Mouse (Mus musculus) forebrain, embryonic 14.5 days (tissue): ENCODE results near the gene Naf1. TPM values are rescaled to one million over a fixed set of nuclear protein-coding genes. Genes with fewer than 3 reads are reported as not detected.

Experiments used
- ATAC-seq: fragments of 200-750 bp; cut with Nextera tagmentation; 2 replicates; pipeline ENCODE4 v1.8.0; 2017; ENCODE audit warnings: mild to moderate bottlenecking, moderate library complexity
- DNase-seq: peaks from one replicate; pipeline ENCODE4 v3.0.0-alpha.2; 2015; ENCODE audit warnings: low spot score
- H3K27ac ChIP-seq: fragments of 300-500 bp; sonication (generic); 2 replicates; pipeline ENCODE4 v1.5.1; 2014; ENCODE audit warnings: low read depth, mild to moderate bottlenecking, control low read depth, low read length, moderate library complexity
- H3K27me3 ChIP-seq: fragments of 300-500 bp; sonication (generic); replicated peaks from 2 replicates; pipeline ENCODE4 v1.6.1; 2014; ENCODE audit warnings: low read length, control low read depth, mixed read lengths; ENCODE audit not compliant: control insufficient read depth, insufficient read depth
- H3K36me3 ChIP-seq: fragments of 300-500 bp; sonication (generic); 2 replicates; pipeline ENCODE4 v1.6.1; 2014; ENCODE audit warnings: low read length, control low read depth; ENCODE audit not compliant: control insufficient read depth, insufficient read depth
- H3K4me1 ChIP-seq: fragments of 300-500 bp; sonication (generic); 2 replicates; pipeline ENCODE4 v1.6.1; 2014; ENCODE audit warnings: antibody characterized with exemption, low read length, control low read depth; ENCODE audit not compliant: control insufficient read depth, insufficient read depth
- H3K4me2 ChIP-seq: fragments of 300-500 bp; sonication (generic); 2 replicates; pipeline ENCODE4 v1.6.1; 2014; ENCODE audit warnings: mild to moderate bottlenecking, control low read depth, low read length
- H3K4me3 ChIP-seq: fragments of 300-500 bp; sonication (generic); 2 replicates; pipeline ENCODE4 v1.5.1; 2014; ENCODE audit warnings: low read depth, low read length, control low read depth
- H3K9ac ChIP-seq: fragments of 300-500 bp; sonication (generic); 2 replicates; pipeline ENCODE4 v1.6.1; 2014; ENCODE audit warnings: mild to moderate bottlenecking, low read length, control low read depth, moderate library complexity
- H3K9me3 ChIP-seq: fragments of 300-500 bp; sonication (generic); replicated peaks from 2 replicates; pipeline ENCODE4 v1.6.1; 2016; ENCODE audit warnings: low read length, control low read depth, mixed read lengths; ENCODE audit not compliant: control insufficient read depth
- WGBS: fragments of 180-500 bp; shearing (Covaris S2); extraction: QIAGEN DNeasy Blood & Tissue Kit; methylation state at CpG from one replicate; pipeline ENCODE4 v1.1.7; 2014; 5-methylcytosine and 5-hydroxymethylcytosine counted together
- polyA plus RNA-seq: library from polyadenylated mRNA; unstranded; fragments of >200 nt; fragmentation: Nextera tagmentation; extraction: Ambion mirVana; gene quantifications from 2 replicates; pipeline ENCODE4 v1.2.1, GENCODE M21; 2014

The Naf1 gene
- polyA plus RNA-seq, 1 experiment from 2014 or later, result 3.3 TPM

GRCm38 (mm10) chr8:66918471-66918870 lies 58.5 kb downstream of the Naf1 start:
- ATAC-seq (0 out of 2 replicates have a peak, but pooled peaks have one; percentile 10), DNase-seq (no peak)
- no peak overlapping the region for H3K4me2 ChIP-seq
- H3K4me1 ChIP-seq, result no peaks in the 10 kb centered on the region
- no peaks in the 10 kb centered on the region for H3K27me3 ChIP-seq
- no peak overlapping the region for H3K4me3 ChIP-seq
- H3K9me3 ChIP-seq, result no peaks in the 10 kb centered on the region
- no peaks in the 10 kb centered on the region for H3K36me3 ChIP-seq
- H3K9ac ChIP-seq, result no peak overlapping the region
- H3K27ac ChIP-seq, result no peak overlapping the region
- 76% methylated on average over 4 of the region's 4 CpGs for WGBS

- 93% methylated on average over 4 of the region's 4 CpGs for WGBS
- H3K4me3 ChIP-seq, result no peak overlapping the region
- no peaks in the 10 kb centered on the region for H3K4me1 ChIP-seq
- no peak overlapping the region for H3K27ac ChIP-seq
- no peak for DNase-seq
- no peaks in the 10 kb centered on the region for H3K9me3 ChIP-seq
- H3K27me3 ChIP-seq, result no peaks in the 10 kb centered on the region
- H3K9ac ChIP-seq, result no peak overlapping the region
- H3K36me3 ChIP-seq, result no peaks in the 10 kb centered on the region
- no peak overlapping the region for H3K4me2 ChIP-seq
- no peak for ATAC-seq
These were observed 73.7 kb downstream of the Naf1 start for GRCm38 (mm10) chr8:66933746-66934145.

- H3K4me1 ChIP-seq, result no peaks in the 10 kb centered on the region
- no peak overlapping the region for H3K27ac ChIP-seq
- WGBS, result 67% methylated on average over 3 of the region's 3 CpGs
- ATAC-seq (peak; percentile 54; the same call in 1 of the 2 replicates), DNase-seq (peak; percentile 45)
- H3K9ac ChIP-seq, result no peak overlapping the region
- H3K4me2 ChIP-seq, result no peak overlapping the region
- H3K9me3 ChIP-seq, result no peaks in the 10 kb centered on the region
- no peak overlapping the region for H3K4me3 ChIP-seq
- H3K27me3 ChIP-seq, result no peaks in the 10 kb centered on the region
- H3K36me3 ChIP-seq, result no peaks in the 10 kb centered on the region
These were observed 76.2 kb downstream of the Naf1 start for GRCm38 (mm10) chr8:66936236-66936635.

Other genes starting within 250 kb of the Naf1 start
- gene Npy5r, start 172.1 kb upstream of the Naf1 start, polyA plus RNA-seq, result 0.38 and 0.54 TPM in 2 replicates
- gene Npy1r, start 163.0 kb upstream of the Naf1 start, polyA plus RNA-seq, result 2.3 and 3.4 TPM in 2 replicates